Mouse (Mus musculus) kidney, postnatal 0 days (tissue): Measurements from ENCODE around the gene Dclre1a. TPM values are rescaled to one million over a fixed set of nuclear protein-coding genes. Genes with fewer than 3 reads are reported as not detected.

Experiments
- ATAC-seq: fragments of 200-750 bp; cut with Nextera tagmentation; replicated peaks from 2 replicates; pipeline ENCODE4 v1.8.0; 2017; ENCODE audit warnings: low read depth, moderate number of reproducible peaks, moderate TSS enrichment, moderate library complexity; ENCODE audit not compliant: low FRiP score
- DNase-seq: peaks from one replicate; pipeline ENCODE4 v3.0.0-alpha.2; 2016; ENCODE audit warnings: low spot score
- H3K27ac ChIP-seq: fragments of 300-500 bp; sonication (generic); 2 replicates; pipeline ENCODE4 v1.5.1; 2014; ENCODE audit warnings: mild to moderate bottlenecking
- H3K27me3 ChIP-seq: fragments of 300-500 bp; sonication (generic); 2 replicates; pipeline ENCODE4 v1.6.1; 2014; ENCODE audit warnings: low read length, mixed read lengths; ENCODE audit not compliant: insufficient read depth
- H3K36me3 ChIP-seq: fragments of 300-500 bp; sonication (generic); 2 replicates; pipeline ENCODE4 v1.6.1; 2014; ENCODE audit warnings: low read length, mixed read lengths; ENCODE audit not compliant: insufficient read depth
- H3K4me1 ChIP-seq: fragments of 300-500 bp; sonication (generic); replicated peaks from 2 replicates; pipeline ENCODE4 v1.6.1; 2014; ENCODE audit warnings: antibody characterized with exemption, low read length, mixed read lengths; ENCODE audit not compliant: insufficient read depth
- H3K4me2 ChIP-seq: fragments of 300-500 bp; sonication (generic); 2 replicates; pipeline ENCODE4 v1.6.1; 2014; ENCODE audit warnings: mild to moderate bottlenecking, low read length, moderate library complexity, mixed read lengths
- H3K4me3 ChIP-seq: fragments of 300-500 bp; sonication (generic); replicated peaks from 2 replicates; pipeline ENCODE4 v1.5.1; 2014; ENCODE audit warnings: low read depth, low read length
- H3K9ac ChIP-seq: fragments of 300-500 bp; sonication (generic); 2 replicates; pipeline ENCODE4 v1.6.1; 2014; ENCODE audit warnings: low read depth, low read length
- H3K9me3 ChIP-seq: fragments of 300-500 bp; sonication (generic); replicated peaks from 2 replicates; pipeline ENCODE4 v1.6.1; 2016; ENCODE audit warnings: low read length, inconsistent platforms, mixed read lengths
- CTCF ChIP-seq: IDR thresholded peaks from 2 replicates; pipeline ENCODE4 v1.5.1; 2016; ENCODE audit warnings: antibody characterized with exemption, low read depth, mild to moderate bottlenecking, moderate library complexity
- WGBS: fragments of 180-500 bp; shearing (Covaris S2); extraction: QIAGEN DNeasy Blood & Tissue Kit; methylation state at CpG from one replicate; pipeline ENCODE4 v1.1.7; 2014; 5-methylcytosine and 5-hydroxymethylcytosine counted together
- polyA plus RNA-seq: library from polyadenylated mRNA; unstranded; fragments of >200 nt; fragmentation: Nextera tagmentation; extraction: Ambion mirVana; gene quantifications from 2 replicates; pipeline ENCODE4 v1.2.1, GENCODE M21; 2015

Dclre1a gene
- 17.1 and 18.3 TPM in 2 replicates for polyA plus RNA-seq

DNA sequence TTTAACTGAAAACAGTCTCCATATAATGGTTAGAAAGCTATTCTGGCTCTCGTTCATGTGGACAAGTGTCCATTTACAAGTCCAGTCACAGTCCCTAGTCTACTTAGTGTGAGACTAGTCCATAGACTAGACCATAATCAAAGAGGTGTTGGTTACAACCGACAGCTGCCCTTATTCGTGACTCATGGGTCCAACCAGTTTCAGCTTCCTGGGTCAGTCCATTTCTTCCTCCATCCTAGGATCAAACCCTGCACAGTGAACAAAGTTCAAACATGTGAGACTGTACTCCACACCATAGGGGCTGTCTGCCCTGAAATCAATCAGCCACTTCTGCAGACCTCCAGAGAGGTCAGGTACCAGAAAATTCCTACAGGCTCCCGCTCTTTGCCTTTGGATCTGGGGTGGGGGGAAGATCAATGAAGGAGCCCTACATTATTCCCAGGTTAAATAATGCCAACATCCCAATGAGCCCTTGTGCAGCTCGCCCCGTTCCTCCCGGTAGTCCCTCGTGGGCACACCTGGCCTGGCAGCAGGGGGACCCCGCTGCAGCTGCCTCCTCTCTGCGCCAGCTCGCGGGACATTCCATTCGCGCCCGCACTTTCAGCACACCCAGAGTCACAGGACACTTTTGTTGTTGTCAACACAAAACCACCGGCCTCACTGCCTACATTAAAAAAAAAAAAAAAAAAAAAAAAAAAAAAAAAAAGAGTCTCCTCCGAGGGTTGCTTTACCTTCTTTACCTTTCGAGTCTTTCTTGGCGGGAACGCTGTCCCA, at the start of gene Dclre1a:
Gene Dclre1a (minus strand): TSS at position 767 of the 774 bp plus-strand sequence.
- ATAC-seq (0 out of 2 replicates have a peak, but pooled peaks have one; percentile 40), DNase-seq (peak; percentile 77)
- WGBS: 6% methylated on average over 20 of the region's 20 CpGs
- Histone ChIP-seq H3K27me3 (no peaks in the 10 kb centered on the region), H3K4me3 (peak within 1 kb of the TSS; percentile 81), H3K4me1 (peaks cover 4% of the 10 kb centered on the region), H3K36me3 (0 out of 2 replicates have a peak, but pooled peaks cover 6% of the 10 kb centered on the region), H3K9me3 (no peaks in the 10 kb centered on the region), H3K9ac (peak within 1 kb of the TSS; percentile 91), H3K27ac (peak within 1 kb of the TSS; percentile 95), H3K4me2 (peak within 1 kb of the TSS; percentile 67)
- peak; percentile 39; the same call in 1 of the 2 replicates for TF ChIP-seq CTCF

DNA sequence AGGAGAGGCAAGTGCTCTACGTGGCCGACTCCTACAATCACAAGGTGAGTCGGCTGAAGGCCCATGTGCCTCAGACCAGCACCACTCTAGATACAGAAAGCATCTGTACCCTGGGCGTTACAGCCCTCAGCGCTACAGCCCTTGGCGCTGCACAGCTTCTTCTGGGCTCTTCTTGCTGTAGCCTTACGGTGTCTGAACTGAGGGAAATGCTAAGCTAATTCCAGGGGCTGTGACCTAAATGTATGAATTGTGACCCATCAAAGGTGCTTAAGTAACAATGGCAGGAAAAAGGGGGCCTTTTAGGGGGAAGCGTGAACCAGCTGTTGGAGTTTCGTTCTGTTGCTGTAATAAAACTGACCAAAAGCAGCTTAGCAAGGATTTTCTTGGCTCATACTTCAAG, 44.5 kb upstream of the Dclre1a start:
- H3K4me2 ChIP-seq: no peak overlapping the region
- no peak overlapping the region for H3K27ac ChIP-seq
- ATAC-seq (no peak), DNase-seq (peak; percentile 80)
- no peak overlapping the region for H3K4me3 ChIP-seq
- H3K27me3 ChIP-seq: no peaks in the 10 kb centered on the region
- H3K9ac ChIP-seq: no peak overlapping the region
- no peak for TF ChIP-seq CTCF
- peaks cover 61% of the 10 kb centered on the region for H3K36me3 ChIP-seq
- WGBS: 56% methylated on average over 9 of the region's 9 CpGs
- no peaks in the 10 kb centered on the region for H3K9me3 ChIP-seq
- no peaks in the 10 kb centered on the region for H3K4me1 ChIP-seq

DNA sequence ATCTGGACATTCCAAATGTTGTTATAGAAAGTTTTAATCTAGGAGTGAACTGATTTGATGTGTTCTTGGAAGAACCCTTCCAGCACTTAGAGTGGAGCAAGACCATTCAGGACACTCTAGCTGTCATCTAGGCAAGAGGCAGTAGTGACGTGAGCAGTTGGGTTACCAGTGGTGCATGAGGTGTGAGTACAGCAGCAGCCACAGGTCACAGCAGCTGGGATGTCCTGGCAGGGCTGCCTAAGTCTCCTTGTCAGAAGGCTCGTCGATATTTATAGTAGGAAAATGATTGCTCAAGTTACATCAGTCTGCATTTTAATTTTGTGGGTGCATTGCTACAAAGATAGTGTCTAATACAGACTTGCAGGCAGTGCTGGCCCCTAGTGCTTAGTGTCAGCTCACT, 42.2 kb upstream of the Dclre1a start:
- no peaks in the 10 kb centered on the region for H3K9me3 ChIP-seq
- H3K4me1 ChIP-seq: no peaks in the 10 kb centered on the region
- H3K27me3 ChIP-seq: no peaks in the 10 kb centered on the region
- no peak overlapping the region for H3K9ac ChIP-seq
- WGBS: 86% methylated on average over 3 of the region's 3 CpGs
- no peak overlapping the region for H3K27ac ChIP-seq
- TF ChIP-seq CTCF: no peak
- ATAC-seq (no peak), DNase-seq (no peak)
- no peak overlapping the region for H3K4me3 ChIP-seq
- H3K4me2 ChIP-seq: no peak overlapping the region
- H3K36me3 ChIP-seq: peaks cover 49% of the 10 kb centered on the region

DNA sequence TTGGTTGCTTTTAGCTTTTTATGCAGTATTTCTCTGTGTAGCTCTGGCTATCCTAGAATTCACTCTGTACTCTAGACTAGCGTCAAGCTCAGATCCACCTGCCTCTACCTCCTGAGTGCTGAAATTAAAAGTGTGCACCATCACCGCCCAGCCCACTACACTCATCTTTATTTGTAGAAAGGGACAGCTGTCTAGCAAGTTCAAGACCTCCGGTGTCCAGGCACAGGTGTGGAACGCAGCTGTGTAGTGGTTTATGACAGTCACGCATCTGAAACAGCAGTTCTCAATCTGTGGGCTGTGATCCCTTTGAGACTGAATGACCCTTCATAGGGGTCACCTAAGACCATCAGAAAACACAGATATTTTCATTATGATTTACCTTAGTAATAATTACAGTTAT, 41.4 kb upstream of the Dclre1a start:
- H3K4me3 ChIP-seq: no peak overlapping the region
- 94% methylated on average over 5 of the region's 5 CpGs for WGBS
- no peak overlapping the region for H3K4me2 ChIP-seq
- no peak for DNase-seq
- H3K36me3 ChIP-seq: peaks cover 41% of the 10 kb centered on the region; the same call in 1 of the 2 replicates
- TF ChIP-seq CTCF: no peak
- H3K27ac ChIP-seq: no peak overlapping the region
- no peaks in the 10 kb centered on the region for H3K9me3 ChIP-seq
- no peaks in the 10 kb centered on the region for H3K4me1 ChIP-seq
- H3K27me3 ChIP-seq: no peaks in the 10 kb centered on the region
- H3K9ac ChIP-seq: no peak overlapping the region
- ATAC-seq: no peak

DNA sequence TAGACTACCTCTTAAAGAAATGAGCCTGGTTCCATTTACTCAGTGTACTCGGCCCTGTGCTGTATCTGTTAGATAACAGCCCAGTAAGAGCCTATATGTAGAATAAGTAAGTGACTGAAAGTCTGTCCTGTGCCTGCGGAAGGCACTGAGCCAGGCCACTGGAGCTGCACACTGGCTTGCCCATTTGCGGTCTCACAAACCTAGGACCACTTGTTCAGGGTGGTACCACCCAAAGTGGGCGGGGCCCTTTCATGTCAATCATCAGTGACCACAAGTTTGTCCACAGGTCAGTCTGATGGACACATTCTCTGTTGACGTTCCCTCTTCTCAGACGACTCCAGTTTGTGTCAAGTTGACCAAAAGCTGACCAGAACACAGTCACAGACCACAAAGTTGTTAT, 41.0 kb upstream of the Dclre1a start:
- no peaks in the 10 kb centered on the region for H3K27me3 ChIP-seq
- no peak for TF ChIP-seq CTCF
- no peak for ATAC-seq
- no peak for DNase-seq
- H3K36me3 ChIP-seq: peaks cover 41% of the 10 kb centered on the region; the same call in 1 of the 2 replicates
- no peaks in the 10 kb centered on the region for H3K9me3 ChIP-seq
- H3K27ac ChIP-seq: no peak overlapping the region
- H3K9ac ChIP-seq: no peak overlapping the region
- WGBS: 92% methylated on average over 6 of the region's 6 CpGs
- H3K4me2 ChIP-seq: no peak overlapping the region
- no peaks in the 10 kb centered on the region for H3K4me1 ChIP-seq
- no peak overlapping the region for H3K4me3 ChIP-seq

DNA sequence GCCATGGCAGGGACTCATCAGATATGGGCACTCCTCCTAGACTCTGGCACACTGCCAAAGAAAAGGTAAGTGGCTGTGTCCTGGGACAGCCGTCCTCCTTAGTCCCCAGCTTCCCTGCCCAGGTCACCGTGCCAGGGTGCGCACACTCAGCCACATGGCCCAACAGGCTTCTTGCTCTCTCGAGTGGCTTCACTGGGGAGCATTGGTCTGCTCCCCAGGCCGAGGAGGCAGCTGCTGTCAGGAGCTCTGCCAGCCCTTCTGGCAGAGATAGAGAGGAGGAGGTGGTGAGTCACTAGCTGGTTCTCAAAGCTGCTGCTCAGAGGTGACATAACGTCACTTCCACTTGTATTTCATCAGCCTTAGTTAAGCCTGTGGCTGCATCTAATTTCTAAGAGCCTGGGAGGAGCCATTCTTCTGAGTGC, 40.2 kb upstream of the Dclre1a start:
- H3K9ac ChIP-seq: no peak overlapping the region
- no peak for TF ChIP-seq CTCF
- ATAC-seq (no peak), DNase-seq (no peak)
- no peak overlapping the region for H3K27ac ChIP-seq
- peaks cover 37% of the 10 kb centered on the region; the same call in 1 of the 2 replicates for H3K36me3 ChIP-seq
- H3K27me3 ChIP-seq: no peaks in the 10 kb centered on the region
- H3K4me3 ChIP-seq: no peak overlapping the region
- H3K4me1 ChIP-seq: no peaks in the 10 kb centered on the region
- WGBS: 74% methylated on average over 6 of the region's 6 CpGs
- no peaks in the 10 kb centered on the region for H3K9me3 ChIP-seq
- H3K4me2 ChIP-seq: no peak overlapping the region
